Mouse (Mus musculus): Measurements from ENCODE around the gene Smyd3.

GRCm38 (mm10) chr1:179289744-179290143, 228.1 kb downstream of the Smyd3 start:
- TF ChIP-seq POLR2A (IDR thresholded peaks at IDR 0.05; ENCODE audit: control insufficient read depth, low read depth, low read length) (no peak), CTCF (IDR thresholded peaks at IDR 0.05; ENCODE audit: control insufficient read depth, insufficient read depth, insufficient replicate concordance, low read depth, low read length) (no peak)

Measured in testis, adult 2 months (tissue).